ENCODE assay signal across 9 mouse cellular contexts in the genomic region with DNA sequence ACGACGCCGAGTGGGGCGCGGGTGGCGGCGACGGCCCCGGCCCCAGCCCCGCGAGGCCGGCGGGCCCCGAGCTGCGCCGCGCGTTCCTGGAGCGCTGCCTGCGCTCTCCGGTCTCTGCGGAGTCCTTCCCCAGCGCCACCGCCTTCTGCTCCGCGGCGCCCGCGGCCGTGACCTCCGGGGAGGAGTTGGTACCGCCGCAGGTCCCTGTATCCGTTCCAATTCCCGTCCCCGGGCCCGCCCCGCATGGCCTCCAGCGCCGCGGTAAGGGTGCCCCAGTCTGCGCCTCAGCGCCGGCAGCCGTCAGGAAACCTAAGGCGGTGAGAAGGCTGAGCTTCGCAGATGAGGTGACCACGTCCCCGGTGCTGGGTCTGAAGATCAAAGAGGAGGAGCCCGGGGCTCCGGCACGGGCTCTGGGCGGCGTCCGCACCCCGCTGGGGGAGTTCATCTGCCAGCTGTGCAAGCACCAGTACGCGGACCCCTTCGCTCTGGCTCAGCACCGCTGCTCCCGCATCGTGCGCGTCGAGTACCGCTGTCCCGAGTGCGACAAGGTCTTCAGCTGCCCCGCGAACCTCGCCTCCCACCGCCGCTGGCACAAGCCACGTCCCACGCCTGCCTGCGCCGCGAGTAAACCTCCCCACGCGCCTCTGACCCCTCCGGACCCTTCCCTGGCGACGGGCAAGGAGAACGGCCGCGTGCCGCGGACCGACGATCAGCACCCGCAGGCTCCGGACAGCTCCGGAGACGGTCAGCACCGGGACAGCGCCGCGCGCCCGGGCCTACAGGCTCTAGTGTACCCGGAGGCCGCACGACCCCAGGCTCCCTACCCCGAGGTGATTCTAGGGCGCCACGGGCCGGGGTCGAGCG. TPM values are rescaled to one million over a fixed set of nuclear protein-coding genes. Genes with fewer than 3 reads are reported as not detected.
DNase-seq lines count a peak whose midpoint lies in the region; ATAC-seq and TF ChIP-seq lines count a peak whose summit lies in the region.
"Had no signal": no experiment of that assay in that cellular context is flagged by ENCODE, and none has a peak within 500 bp of the region (broad histone marks: within the 10 kb centered on the region; RNA-seq: fewer than 3 reads in every experiment).

No protein-coding gene starts in this region.

- peak overlapping the region; percentile 69 for H3K4me2 ChIP-seq in intestine, postnatal 0 days (replicated peaks; ENCODE audit: low read depth)
- peak overlapping the region; percentile 69 for H3K4me2 ChIP-seq in liver, embryonic 15.5 days

- WGBS in intestine, postnatal 0 days, result under 1% methylated on average over 106 of the region's 109 CpGs
- WGBS in liver, embryonic 15.5 days (ENCODE audit: insufficient replicate concordance), result under 1% methylated on average over 109 of the region's 109 CpGs

- no peak overlapping the region for H3K9ac ChIP-seq in intestine, postnatal 0 days (ENCODE audit: low read depth, low read length)
- H3K9ac ChIP-seq in liver, embryonic 15.5 days, result no peak overlapping the region

- H3K9me3 ChIP-seq in intestine, postnatal 0 days (ENCODE audit: control insufficient read depth), result no peaks in the 10 kb centered on the region
- no peaks in the 10 kb centered on the region for H3K9me3 ChIP-seq in liver, embryonic 15.5 days (replicated peaks)

- H3K36me3 ChIP-seq in intestine, postnatal 0 days (ENCODE audit: control insufficient read depth, insufficient read depth), result 0 out of 2 replicates have a peak, but pooled peaks cover 4% of the 10 kb centered on the region
- H3K36me3 ChIP-seq in liver, embryonic 15.5 days (replicated peaks), result no peaks in the 10 kb centered on the region

- TF ChIP-seq CTCF in layer of hippocampus, adult 2 months (conservative IDR thresholded peaks at IDR 0.05), result no peak
- TF ChIP-seq CTCF in intestine, postnatal 0 days (IDR thresholded peaks at IDR 0.05; ENCODE audit: low read depth), result 0 out of 2 replicates have a peak, but pooled peaks have one; percentile 4

- H3K27me3 ChIP-seq in intestine, postnatal 0 days (replicated peaks; ENCODE audit: control insufficient read depth, insufficient read depth, low read length), result peaks cover 38% of the 10 kb centered on the region
- H3K27me3 ChIP-seq in liver, embryonic 15.5 days, result peaks cover 66% of the 10 kb centered on the region
- H3K27me3 ChIP-seq: Patski had no signal

- H3K4me1 ChIP-seq in intestine, postnatal 0 days (replicated peaks; ENCODE audit: control insufficient read depth, insufficient read depth, low read length), result peaks cover 4% of the 10 kb centered on the region; the same call in 1 of the 2 replicates
- peaks cover 22% of the 10 kb centered on the region for H3K4me1 ChIP-seq in liver, embryonic 15.5 days (replicated peaks)

- DNase-seq in layer of hippocampus, adult 2 months (ENCODE audit: low spot score in 2 of 2), result peak in 1 of 2 experiments; percentile 18
- DNase-seq in layer of hippocampus, adult 9-10 months (ENCODE audit: low spot score), result no peak
- peak; percentile 81 for DNase-seq in embryo, embryonic 10.5 days (ENCODE audit: low spot score)
- peak; percentile 24 to 70 for DNase-seq in heart, adult 18-20 months
- peak; percentile 86 for DNase-seq in neural tube, embryonic 10.5 days (ENCODE audit: extremely low spot score, low spot score)
- DNase-seq in testis, postnatal 14 days (ENCODE audit: low spot score), result peak; percentile 71

- ATAC-seq in intestine, postnatal 0 days, result peak; percentile 86
- ATAC-seq in liver, embryonic 15.5 days (ENCODE audit: insufficient read depth), result no peak
- ATAC-seq: Patski had no signal

- H3K27ac ChIP-seq in layer of hippocampus, adult 2 months, result no peak overlapping the region
- no peak overlapping the region for H3K27ac ChIP-seq in intestine, postnatal 0 days (ENCODE audit: low read depth, low read length)
- H3K27ac ChIP-seq in liver, embryonic 15.5 days (replicated peaks), result no peak overlapping the region

- peak overlapping the region; percentile 57 for H3K4me3 ChIP-seq in layer of hippocampus, adult 2 months
- peak overlapping the region; percentile 47 for H3K4me3 ChIP-seq in intestine, postnatal 0 days (ENCODE audit: low read depth, low read length)
- peak overlapping the region; percentile 46 for H3K4me3 ChIP-seq in liver, embryonic 15.5 days (replicated peaks)

RNA-seq across cellular contexts. Expression of a gene that starts 0.6 kb away (rescaled TPM):
- total RNA-seq in layer of hippocampus, adult 2 months (2021), result under 1 TPM; 0.12 to 0.13 TPM
- not detected for total RNA-seq in heart, adult 18-20 months (2021)
- polyA plus RNA-seq in intestine, postnatal 0 days (2015; fragmentation: Nextera tagmentation; extraction: Ambion mirVana), result 0.04 TPM in 1 of 2 replicates, not detected in the other
- polyA plus RNA-seq in liver, embryonic 15.5 days (2015; fragmentation: Nextera tagmentation; extraction: Ambion mirVana), result not detected in 2 replicates

RNA-seq across cellular contexts. Expression of a gene that starts 34.8 kb away (rescaled TPM):
- total RNA-seq in layer of hippocampus, adult 2 months (2021), result not detected
- total RNA-seq in heart, adult 18-20 months (2021), result not detected
- polyA plus RNA-seq in intestine, postnatal 0 days (2015; fragmentation: Nextera tagmentation; extraction: Ambion mirVana), result 0.13 TPM in 1 of 2 replicates, not detected in the other
- not detected in 2 replicates for polyA plus RNA-seq in liver, embryonic 15.5 days (2015; fragmentation: Nextera tagmentation; extraction: Ambion mirVana)
